Mouse (Mus musculus): ENCODE measurements around the gene Liph. TPM values are rescaled to one million over a fixed set of nuclear protein-coding genes. Genes with fewer than 3 reads are reported as not detected.
"Not testable (repeated sequence)": the region's sequence is repeated elsewhere in the genome, so short reads cannot be mapped to it uniquely, and the experiment has no call there.

Liph gene
- polyA plus RNA-seq, 1 experiment from 2014 or later: 0.48 TPM

DNA sequence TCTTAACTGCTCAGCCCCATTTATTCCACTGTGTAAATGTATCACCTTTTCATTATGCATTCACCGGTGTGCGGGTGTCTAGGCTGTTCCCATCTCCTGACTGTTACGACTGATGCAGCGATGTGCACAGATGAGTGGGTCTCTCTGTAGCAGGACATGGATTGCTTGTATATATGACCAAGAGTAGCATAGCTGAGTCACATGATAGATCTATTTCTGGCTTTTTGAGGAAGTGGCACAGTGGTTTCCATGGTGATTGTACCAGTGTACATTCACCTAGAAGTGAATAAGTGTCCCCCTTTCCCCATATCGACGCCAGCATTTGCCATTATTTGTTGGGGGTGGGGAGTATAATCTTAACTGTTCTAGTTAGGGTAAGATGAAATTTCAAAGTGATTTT, 82.1 kb downstream of the Liph start:
- DNase-seq: no peak

DNA sequence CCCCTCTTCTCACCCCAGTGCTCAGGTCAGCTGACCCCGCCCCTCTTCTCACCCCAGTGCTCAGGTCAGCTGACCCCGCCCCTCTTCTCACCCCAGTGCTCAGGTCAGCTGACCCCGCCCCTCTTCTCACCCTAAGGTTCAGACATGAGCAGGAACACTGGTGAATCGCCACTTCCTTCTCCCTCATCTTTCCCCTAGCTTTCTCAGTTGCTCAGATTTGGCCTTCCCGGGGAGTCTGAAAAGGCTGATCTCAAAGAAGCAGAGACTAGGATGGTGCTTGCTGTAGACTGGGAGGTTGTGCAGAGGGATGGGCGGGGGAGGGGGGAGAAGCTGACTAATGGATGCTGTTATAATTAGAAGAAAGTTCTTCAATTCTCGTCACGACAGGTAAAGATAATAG, 86.6 kb downstream of the Liph start:
- peaks cover 17% of the 10 kb centered on the region for H3K36me3 ChIP-seq (replicated peaks; ENCODE audit: insufficient read depth, low read length)
- not testable (repeated sequence) for H3K4me1 ChIP-seq (ENCODE audit: insufficient read depth); H3K27ac ChIP-seq (ENCODE audit: low read depth); ATAC-seq; DNase-seq; H3K9me3 ChIP-seq (ENCODE audit: low read length); H3K4me3 ChIP-seq (ENCODE audit: low read depth, low read length); H3K4me2 ChIP-seq (ENCODE audit: low read depth, low read length); H3K9ac ChIP-seq (replicated peaks); H3K27me3 ChIP-seq (ENCODE audit: insufficient read depth, low read length)
- WGBS (ENCODE audit: insufficient replicate concordance): 61% methylated on average over 6 of the region's 8 CpGs

More for the DNA sequence above, 82.1 kb downstream of the Liph start:
- Histone ChIP-seq H3K9me3 (ENCODE audit: low read length) (no peaks in the 10 kb centered on the region), H3K9ac (replicated peaks) (no peak overlapping the region), H3K27me3 (ENCODE audit: insufficient read depth, low read length) (no peaks in the 10 kb centered on the region), H3K4me1 (ENCODE audit: insufficient read depth) (no peaks in the 10 kb centered on the region), H3K36me3 (replicated peaks; ENCODE audit: insufficient read depth, low read length) (peaks cover 11% of the 10 kb centered on the region), H3K4me3 (ENCODE audit: low read depth, low read length) (no peak overlapping the region), H3K4me2 (ENCODE audit: low read depth, low read length) (no peak overlapping the region), H3K27ac (ENCODE audit: low read depth) (no peak overlapping the region)
- no peak for TF ChIP-seq CTCF (IDR thresholded peaks at IDR 0.05; ENCODE audit: low read depth)
- TF ChIP-seq EP300 (IDR thresholded peaks at IDR 0.05; ENCODE audit: low read depth): no peak
- WGBS (ENCODE audit: insufficient replicate concordance): 49% methylated on average over 6 of the region's 6 CpGs
- ATAC-seq: 0 out of 2 replicates have a peak, but pooled peaks have one; percentile 19

DNA sequence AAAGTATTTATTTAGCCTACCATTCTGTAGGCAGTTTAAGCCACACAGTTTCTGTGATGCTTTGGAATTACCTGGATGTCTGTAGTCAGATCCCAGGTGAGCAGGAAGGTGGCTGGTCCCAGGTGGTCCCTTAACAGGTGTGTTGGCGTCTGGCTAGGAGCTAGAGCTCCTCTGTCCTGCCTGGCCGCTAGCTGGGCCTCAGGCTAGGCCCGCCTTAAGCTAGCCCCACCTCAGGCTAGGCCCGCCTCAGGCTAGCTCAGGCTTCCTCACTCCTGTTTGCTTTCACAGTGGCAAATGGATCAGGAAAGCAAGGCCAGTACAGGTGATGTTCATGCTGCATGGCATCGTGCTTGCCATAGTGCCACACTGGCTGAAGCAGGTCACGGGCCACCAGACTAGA, 88.6 kb downstream of the Liph start:
- Histone ChIP-seq H3K9ac (replicated peaks) (no peak overlapping the region), H3K4me2 (ENCODE audit: low read depth, low read length) (no peak overlapping the region), H3K27ac (ENCODE audit: low read depth) (no peak overlapping the region), H3K4me1 (ENCODE audit: insufficient read depth) (no peaks in the 10 kb centered on the region), H3K27me3 (ENCODE audit: insufficient read depth, low read length) (no peaks in the 10 kb centered on the region), H3K4me3 (ENCODE audit: low read depth, low read length) (no peak overlapping the region), H3K9me3 (ENCODE audit: low read length) (no peaks in the 10 kb centered on the region), H3K36me3 (replicated peaks; ENCODE audit: insufficient read depth, low read length) (peaks cover 15% of the 10 kb centered on the region; the same call in 1 of the 2 replicates)
- no peak for ATAC-seq
- no peak for DNase-seq
- 81% methylated on average over 6 of the region's 6 CpGs for WGBS (ENCODE audit: insufficient replicate concordance)
- TF ChIP-seq EP300 (IDR thresholded peaks at IDR 0.05; ENCODE audit: low read depth) (no peak), CTCF (IDR thresholded peaks at IDR 0.05; ENCODE audit: low read depth) (no peak)

DNA sequence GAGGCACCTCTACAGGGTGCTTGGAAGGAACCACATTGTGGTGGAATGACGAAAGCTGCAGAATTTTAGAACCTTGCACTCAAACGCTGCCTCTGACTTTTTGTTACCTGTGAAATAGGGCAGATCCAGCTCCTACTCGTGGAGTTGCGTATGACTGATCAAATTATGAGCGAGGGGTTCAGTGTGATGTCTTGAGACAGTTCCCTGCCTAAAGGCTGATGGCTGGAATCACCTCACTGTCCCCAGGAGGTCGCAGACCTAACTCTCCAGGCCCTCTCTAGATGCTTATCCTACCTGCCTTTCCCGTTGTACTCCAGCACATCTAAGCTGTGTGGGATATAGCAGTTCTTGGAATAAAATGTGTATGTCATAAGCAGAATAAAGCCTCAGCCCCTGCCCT, 89.5 kb downstream of the Liph start:
- H3K27me3 ChIP-seq (ENCODE audit: insufficient read depth, low read length): no peaks in the 10 kb centered on the region
- no peak overlapping the region for H3K4me3 ChIP-seq (ENCODE audit: low read depth, low read length)
- TF ChIP-seq CTCF (IDR thresholded peaks at IDR 0.05; ENCODE audit: low read depth): no peak
- TF ChIP-seq EP300 (IDR thresholded peaks at IDR 0.05; ENCODE audit: low read depth): no peak
- no peak for ATAC-seq
- no peak overlapping the region for H3K9ac ChIP-seq (replicated peaks)
- no peak for DNase-seq
- 84% methylated on average over 7 of the region's 7 CpGs for WGBS (ENCODE audit: insufficient replicate concordance)
- no peaks in the 10 kb centered on the region for H3K9me3 ChIP-seq (ENCODE audit: low read length)
- H3K27ac ChIP-seq (ENCODE audit: low read depth): no peak overlapping the region
- H3K4me1 ChIP-seq (ENCODE audit: insufficient read depth): no peaks in the 10 kb centered on the region
- no peak overlapping the region for H3K4me2 ChIP-seq (ENCODE audit: low read depth, low read length)
- peaks cover 13% of the 10 kb centered on the region; the same call in 1 of the 2 replicates for H3K36me3 ChIP-seq (replicated peaks; ENCODE audit: insufficient read depth, low read length)

DNA sequence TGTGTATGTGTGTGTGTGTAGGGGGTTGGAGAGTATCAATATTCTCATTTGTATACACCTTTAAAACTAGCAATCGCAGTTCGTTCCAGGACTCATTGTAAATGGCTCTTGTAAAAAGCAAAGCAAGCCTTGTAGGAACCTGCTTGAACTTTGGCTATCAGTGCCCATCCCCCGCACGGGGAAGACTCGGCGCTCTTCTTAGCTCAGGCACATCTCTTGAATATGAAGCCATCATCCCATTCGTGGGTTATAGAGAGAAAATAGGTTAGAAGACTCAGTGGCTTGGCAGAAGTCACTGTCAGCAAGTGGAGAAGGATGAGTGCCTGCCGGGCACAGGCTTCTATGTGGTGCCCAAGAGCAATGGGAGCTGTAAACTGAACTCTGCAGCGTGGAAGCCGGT, 90.8 kb downstream of the Liph start:
- H3K4me2 ChIP-seq (ENCODE audit: low read depth, low read length): no peak overlapping the region
- ATAC-seq (no peak), DNase-seq (no peak)
- no peaks in the 10 kb centered on the region for H3K9me3 ChIP-seq (ENCODE audit: low read length)
- no peaks in the 10 kb centered on the region for H3K27me3 ChIP-seq (ENCODE audit: insufficient read depth, low read length)
- no peak overlapping the region for H3K4me3 ChIP-seq (ENCODE audit: low read depth, low read length)
- peaks cover 10% of the 10 kb centered on the region; the same call in 1 of the 2 replicates for H3K36me3 ChIP-seq (replicated peaks; ENCODE audit: insufficient read depth, low read length)
- no peak overlapping the region for H3K9ac ChIP-seq (replicated peaks)
- no peak overlapping the region for H3K27ac ChIP-seq (ENCODE audit: low read depth)
- 81% methylated on average over 10 of the region's 10 CpGs for WGBS (ENCODE audit: insufficient replicate concordance)
- H3K4me1 ChIP-seq (ENCODE audit: insufficient read depth): no peaks in the 10 kb centered on the region
- TF ChIP-seq EP300 (IDR thresholded peaks at IDR 0.05; ENCODE audit: low read depth) (no peak), CTCF (IDR thresholded peaks at IDR 0.05; ENCODE audit: low read depth) (no peak)

Other genes starting within 250 kb of the Liph start
- 176 and 215 TPM in 2 replicates for gene Ehhadh, start 207.9 kb downstream of the Liph start, polyA plus RNA-seq (2015; fragmentation: Nextera tagmentation; extraction: Ambion mirVana)
- 0.97 and 1.2 TPM in 2 replicates for gene Map3k13, start 201.3 kb downstream of the Liph start, polyA plus RNA-seq (2015; fragmentation: Nextera tagmentation; extraction: Ambion mirVana)
- gene Tmem41a, start 48.1 kb downstream of the Liph start, polyA plus RNA-seq (2015; fragmentation: Nextera tagmentation; extraction: Ambion mirVana): 17.9 and 18.4 TPM in 2 replicates
- 14.1 and 15.5 TPM in 2 replicates for gene Senp2, start 13.8 kb upstream of the Liph start, polyA plus RNA-seq (2015; fragmentation: Nextera tagmentation; extraction: Ambion mirVana)
- gene Igf2bp2, start 167.6 kb upstream of the Liph start, polyA plus RNA-seq (2015; fragmentation: Nextera tagmentation; extraction: Ambion mirVana): 4.9 and 5.2 TPM in 2 replicates

Data from liver, postnatal 0 days (tissue).